Mouse (Mus musculus) bone marrow, adult 2 months (tissue): ENCODE results near the gene Kctd3.

ENCODE experiments used
- CTCF ChIP-seq: fragments of 200-500 bp; IDR thresholded peaks from 2 replicates; pipeline ENCODE4 v1.5.1; 2011; ENCODE audit warnings: low read length, control low read depth; ENCODE audit not compliant: control insufficient read depth, insufficient read depth
- POLR2A ChIP-seq: fragments of 200-500 bp; IDR thresholded peaks from 2 replicates; pipeline ENCODE4 v1.6.1; 2011; ENCODE audit warnings: low read depth, mild to moderate bottlenecking, control low read depth, low read length, borderline replicate concordance; ENCODE audit not compliant: control insufficient read depth

DNA sequence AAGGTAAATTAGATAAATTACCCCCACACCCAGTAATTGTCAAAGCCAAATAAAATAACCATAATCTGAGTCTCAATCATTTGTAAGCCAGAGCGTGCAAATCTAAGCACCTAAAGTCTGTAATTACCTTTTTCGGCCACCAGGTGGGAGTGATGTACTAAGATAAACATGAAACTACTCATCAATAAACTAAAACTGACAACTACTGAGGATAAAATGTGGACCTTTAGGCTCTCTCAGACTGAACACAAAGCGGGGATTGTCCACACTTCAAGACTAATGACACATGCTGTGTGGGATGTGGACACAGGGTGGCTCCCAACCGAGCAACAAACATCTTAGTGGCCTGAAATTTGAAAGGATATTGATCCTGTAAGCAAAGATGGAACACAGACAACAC is 14.4 kb downstream of the Kctd3 start:
- TF ChIP-seq POLR2A: no peak
- no peak for TF ChIP-seq CTCF
